23 mouse cellular contexts compared by ENCODE assay signal in the genomic region with DNA sequence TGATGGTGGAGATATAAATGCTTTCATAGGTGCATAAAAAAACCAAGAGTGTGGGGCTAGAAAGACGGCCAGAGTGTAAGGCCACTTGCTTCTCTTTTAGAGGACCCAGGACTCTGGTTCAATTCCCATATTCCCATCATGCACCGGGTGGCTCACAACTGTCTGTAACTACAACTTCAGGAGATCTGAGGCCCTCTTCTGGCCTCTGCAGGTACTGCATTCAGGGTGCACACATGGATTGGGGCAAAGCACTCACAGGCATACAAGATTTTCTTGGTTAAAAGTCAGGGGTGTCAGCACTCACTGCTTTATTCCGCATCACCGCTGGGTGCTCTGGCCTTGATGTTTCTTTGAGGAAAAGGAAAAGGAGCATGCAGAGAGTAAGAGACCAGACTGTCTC.
A peak's percentile ranks its signal among the peaks of the same experiment; 100 is the strongest.
DNase-seq lines count a peak whose midpoint lies in the region; ATAC-seq and TF ChIP-seq lines count a peak whose summit lies in the region.
"Had no signal": no experiment of that assay in that cellular context is flagged by ENCODE, and none has a peak within 500 bp of the region (broad histone marks: within the 10 kb centered on the region; RNA-seq: fewer than 3 reads in every experiment).

No protein-coding gene starts in this region.

- no peak overlapping the region for H3K9ac ChIP-seq in hindbrain, postnatal 0 days (replicated peaks; ENCODE audit: low read length)
- H3K9ac ChIP-seq in hindbrain, embryonic 13.5 days = no peak overlapping the region
- H3K9ac ChIP-seq in midbrain, postnatal 0 days (replicated peaks; ENCODE audit: low read length, poor library complexity, severe bottlenecking) = no peak overlapping the region
- H3K9ac ChIP-seq in midbrain, embryonic 14.5 days (replicated peaks; ENCODE audit: low read length) = no peak overlapping the region
- H3K9ac ChIP-seq: forebrain, embryonic 13.5 days; limb, embryonic 12.5 days; liver, embryonic 12.5 days; lung, embryonic 15.5 days; neural tube, embryonic 13.5 days had no signal

- H3K4me2 ChIP-seq in hindbrain, postnatal 0 days (ENCODE audit: low read depth, low read length) = no peak overlapping the region
- H3K4me2 ChIP-seq in hindbrain, embryonic 13.5 days = no peak overlapping the region
- H3K4me2 ChIP-seq in midbrain, postnatal 0 days (ENCODE audit: low read depth, low read length, poor library complexity, severe bottlenecking) = no peak overlapping the region
- H3K4me2 ChIP-seq in midbrain, embryonic 14.5 days (ENCODE audit: low read length) = no peak overlapping the region
- H3K4me2 ChIP-seq: forebrain, embryonic 13.5 days; limb, embryonic 12.5 days; liver, embryonic 12.5 days; lung, embryonic 15.5 days; neural tube, embryonic 13.5 days had no signal

- 86% methylated on average over 4 of the region's 4 CpGs for WGBS in hindbrain, postnatal 0 days
- WGBS in hindbrain, embryonic 13.5 days = 92% methylated on average over 4 of the region's 4 CpGs
- WGBS in midbrain, postnatal 0 days = 91% methylated on average over 4 of the region's 4 CpGs
- WGBS in midbrain, embryonic 14.5 days = 90% methylated on average over 4 of the region's 4 CpGs

- H3K4me3 ChIP-seq in hindbrain, postnatal 0 days (ENCODE audit: low read length) = no peak overlapping the region
- no peak overlapping the region for H3K4me3 ChIP-seq in hindbrain, embryonic 13.5 days
- H3K4me3 ChIP-seq in midbrain, postnatal 0 days (ENCODE audit: low read depth, low read length) = no peak overlapping the region
- no peak overlapping the region for H3K4me3 ChIP-seq in midbrain, embryonic 14.5 days (replicated peaks; ENCODE audit: low read depth, low read length)
- H3K4me3 ChIP-seq: forebrain, embryonic 13.5 days; limb, embryonic 12.5 days; liver, embryonic 12.5 days; lung, embryonic 15.5 days; midbrain, embryonic 10.5 days; neural tube, embryonic 13.5 days had no signal

- TF ChIP-seq POLR2A in brain, embryonic 14.5 days (IDR thresholded peaks at IDR 0.05; ENCODE audit: borderline replicate concordance, extremely low read depth, insufficient read depth, insufficient read length, poor library complexity, severe bottlenecking) = no peak

- ATAC-seq in hindbrain, postnatal 0 days = no peak
- ATAC-seq in hindbrain, embryonic 13.5 days (ENCODE audit: low FRiP score) = no peak
- ATAC-seq in midbrain, postnatal 0 days (ENCODE audit: low FRiP score) = no peak
- ATAC-seq in midbrain, embryonic 14.5 days (ENCODE audit: low FRiP score, low TSS enrichment) = no peak
- no peak for ATAC-seq in granulocyte monocyte progenitor cell, adult 5-6 weeks (replicated peaks; ENCODE audit: poor library complexity, severe bottlenecking)
- ATAC-seq: CD4-positive, CD25-positive, alpha-beta regulatory T cell, adult 4 months; forebrain, embryonic 13.5 days; hindbrain, embryonic 16.5 days; liver, embryonic 12.5 days had no signal

- H3K9me3 ChIP-seq in hindbrain, postnatal 0 days (ENCODE audit: low read length) = no peaks in the 10 kb centered on the region
- H3K9me3 ChIP-seq in hindbrain, embryonic 13.5 days = peaks cover 5% of the 10 kb centered on the region; the same call in 1 of the 2 replicates
- H3K9me3 ChIP-seq in midbrain, postnatal 0 days (ENCODE audit: low read length) = peaks cover 3% of the 10 kb centered on the region; the same call in 1 of the 2 replicates
- H3K9me3 ChIP-seq in midbrain, embryonic 14.5 days (ENCODE audit: control insufficient read depth, low read length) = no peaks in the 10 kb centered on the region
- H3K9me3 ChIP-seq: limb, embryonic 12.5 days; liver, embryonic 12.5 days; lung, embryonic 15.5 days; midbrain, embryonic 10.5 days; neural tube, embryonic 13.5 days had no signal

- peak; percentile 41 for TF ChIP-seq CTCF in hindbrain, postnatal 0 days (IDR thresholded peaks at IDR 0.05; ENCODE audit: low read depth)
- peak; percentile 47 for TF ChIP-seq CTCF in midbrain, postnatal 0 days (IDR thresholded peaks at IDR 0.05)
- TF ChIP-seq CTCF in brain, embryonic 14.5 days (IDR thresholded peaks at IDR 0.05; ENCODE audit: borderline replicate concordance, extremely low read depth, insufficient read depth, insufficient read length) = peak; percentile 37; the same call in 1 of the 2 replicates

- DNase-seq in adrenal gland, postnatal 10 days = peak; percentile 9
- no peak for DNase-seq in adrenal gland, adult 2 months
- DNase-seq in hindbrain, postnatal 0 days (ENCODE audit: low spot score) = no peak
- no peak for DNase-seq in midbrain, postnatal 0 days (ENCODE audit: low spot score)
- no peak for DNase-seq in midbrain, embryonic 14.5 days
- no peak for DNase-seq in brain, embryonic 14.5 days (ENCODE audit: low read depth)
- DNase-seq: cerebellum, adult 8-10 months; gastrocnemius, postnatal 36 days; heart, postnatal 36 days; kidney, adult 2 months; kidney, postnatal 25 days; layer of hippocampus, adult 9-11 months had no signal

- no peaks in the 10 kb centered on the region for H3K27me3 ChIP-seq in hindbrain, postnatal 0 days (ENCODE audit: insufficient read depth, low read length)
- H3K27me3 ChIP-seq in hindbrain, embryonic 13.5 days = no peaks in the 10 kb centered on the region
- H3K27me3 ChIP-seq in midbrain, postnatal 0 days (ENCODE audit: insufficient read depth, low read length) = no peaks in the 10 kb centered on the region
- H3K27me3 ChIP-seq in midbrain, embryonic 14.5 days (ENCODE audit: control insufficient read depth, insufficient read depth, low read length) = no peaks in the 10 kb centered on the region
- H3K27me3 ChIP-seq: forebrain, embryonic 13.5 days; limb, embryonic 12.5 days; liver, embryonic 12.5 days; lung, embryonic 15.5 days; neural tube, embryonic 13.5 days had no signal

- H3K27ac ChIP-seq in hindbrain, postnatal 0 days = no peak overlapping the region
- H3K27ac ChIP-seq in hindbrain, embryonic 13.5 days = no peak overlapping the region
- H3K27ac ChIP-seq in midbrain, postnatal 0 days (ENCODE audit: low read depth, low read length) = no peak overlapping the region
- H3K27ac ChIP-seq in midbrain, embryonic 14.5 days (replicated peaks; ENCODE audit: low read depth, low read length) = no peak overlapping the region
- H3K27ac ChIP-seq: forebrain, embryonic 13.5 days; limb, embryonic 12.5 days; liver, embryonic 12.5 days; lung, embryonic 15.5 days; macrophage; neural tube, embryonic 13.5 days had no signal

- H3K36me3 ChIP-seq in hindbrain, postnatal 0 days (ENCODE audit: insufficient read depth, low read length) = no peaks in the 10 kb centered on the region
- H3K36me3 ChIP-seq in hindbrain, embryonic 13.5 days = no peaks in the 10 kb centered on the region
- H3K36me3 ChIP-seq in midbrain, postnatal 0 days (ENCODE audit: insufficient read depth, low read length) = no peaks in the 10 kb centered on the region
- no peaks in the 10 kb centered on the region for H3K36me3 ChIP-seq in midbrain, embryonic 14.5 days (ENCODE audit: control insufficient read depth, insufficient read depth, low read length)
- H3K36me3 ChIP-seq: limb, embryonic 12.5 days; liver, embryonic 12.5 days; lung, embryonic 15.5 days; midbrain, embryonic 10.5 days; neural tube, embryonic 13.5 days had no signal

- H3K4me1 ChIP-seq in hindbrain, postnatal 0 days (ENCODE audit: insufficient read depth, low read length) = no peaks in the 10 kb centered on the region
- H3K4me1 ChIP-seq in hindbrain, embryonic 13.5 days (replicated peaks) = peaks cover 6% of the 10 kb centered on the region; the same call in 1 of the 2 replicates
- H3K4me1 ChIP-seq in midbrain, postnatal 0 days (ENCODE audit: insufficient read depth, low read length) = no peaks in the 10 kb centered on the region
- H3K4me1 ChIP-seq in midbrain, embryonic 14.5 days (ENCODE audit: control insufficient read depth, insufficient read depth, low read length) = no peaks in the 10 kb centered on the region
- H3K4me1 ChIP-seq: forebrain, embryonic 13.5 days; limb, embryonic 12.5 days; liver, embryonic 12.5 days; lung, embryonic 15.5 days had no signal
